Mouse (Mus musculus): Measurements from ENCODE around the gene Hydin. TPM values are rescaled to one million over a fixed set of nuclear protein-coding genes. Genes with fewer than 3 reads are reported as not detected.
A peak's percentile ranks its signal among the peaks of the same experiment; 100 is the strongest.

Hydin gene
- polyA plus RNA-seq (2014; fragmentation: Nextera tagmentation; extraction: Ambion mirVana) = 0.01 and 0.12 TPM in 2 replicates

DNA sequence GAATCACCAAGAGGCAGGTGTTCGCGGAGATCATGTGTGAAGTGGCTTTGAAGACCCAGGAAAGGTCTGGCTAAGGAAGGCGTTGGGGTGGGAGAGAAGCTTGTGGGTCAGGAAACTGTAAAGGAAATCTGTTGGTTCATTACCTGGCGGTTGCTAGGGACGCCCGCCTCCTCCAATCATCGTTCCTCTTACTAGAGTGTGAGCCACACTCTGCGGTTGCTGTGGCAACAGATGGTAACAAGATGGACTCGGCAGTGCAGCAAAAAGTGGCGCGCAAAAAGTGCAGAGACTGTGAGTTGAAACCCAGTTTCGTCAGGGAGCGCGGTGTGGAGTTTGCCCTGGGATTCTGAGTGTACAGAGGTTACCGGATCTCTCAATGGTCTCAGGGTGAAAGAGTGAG, at the start of gene Hydin:
TSS of gene Hydin (plus strand) at position 237 of the 400 bp plus-strand sequence.
- Histone ChIP-seq H3K4me1 (replicated peaks; ENCODE audit: control insufficient read depth, insufficient read depth, low read length) (no peaks in the 10 kb centered on the region; the same call in none of the 2 replicates), H3K9ac (ENCODE audit: low read length) (peak within 1 kb of the TSS; percentile 47), H3K9me3 (ENCODE audit: control insufficient read depth, low read length) (0 out of 2 replicates have a peak, but pooled peaks cover 4% of the 10 kb centered on the region), H3K4me2 (ENCODE audit: low read length) (peak within 1 kb of the TSS; percentile 76), H3K36me3 (ENCODE audit: control insufficient read depth, insufficient read depth, low read length) (no peaks in the 10 kb centered on the region), H3K27me3 (replicated peaks; ENCODE audit: control insufficient read depth, insufficient read depth, low read length) (no peaks in the 10 kb centered on the region), H3K4me3 (ENCODE audit: low read depth, low read length) (peak within 1 kb of the TSS; percentile 43), H3K27ac (ENCODE audit: low read depth) (no peak within 1 kb of the TSS)
- peak; percentile 99 for DNase-seq (ENCODE audit: low spot score)
- 0% methylated on average over 15 of the region's 15 CpGs for WGBS
- ATAC-seq (replicated peaks; ENCODE audit: low FRiP score, low TSS enrichment, low read depth) = peak; percentile 98

DNA sequence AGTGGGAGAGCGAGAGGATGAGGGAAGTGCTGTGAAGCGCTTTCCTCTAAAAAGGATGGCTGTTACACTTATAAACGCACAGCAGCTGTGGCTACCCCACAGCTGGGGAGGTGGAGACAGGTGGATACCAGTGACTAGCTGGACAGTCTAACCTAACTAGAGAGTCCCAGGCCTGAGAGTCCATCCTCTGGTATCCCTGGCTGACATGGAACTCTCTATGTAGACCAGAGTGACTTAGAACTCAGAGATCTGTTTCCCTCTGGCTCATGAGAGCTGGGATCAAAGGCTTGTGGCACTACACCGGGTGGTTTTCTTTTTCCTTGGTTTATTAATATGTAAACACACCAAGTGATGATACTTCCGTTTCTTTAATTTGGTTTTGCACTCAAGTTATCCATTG, 49.6 kb upstream of the Hydin start:
- peak overlapping the region; percentile 57 for H3K4me3 ChIP-seq (ENCODE audit: low read depth, low read length)
- H3K4me2 ChIP-seq (ENCODE audit: low read length) = peak overlapping the region; percentile 71
- H3K27me3 ChIP-seq (replicated peaks; ENCODE audit: control insufficient read depth, insufficient read depth, low read length) = no peaks in the 10 kb centered on the region
- 0 out of 2 replicates have a peak overlapping the region, but pooled peaks have one; percentile 16 for H3K9ac ChIP-seq (ENCODE audit: low read length)
- ATAC-seq (replicated peaks; ENCODE audit: low FRiP score, low TSS enrichment, low read depth) (peak; percentile 48), DNase-seq (ENCODE audit: low spot score) (peak; percentile 51)
- no peaks in the 10 kb centered on the region for H3K9me3 ChIP-seq (ENCODE audit: control insufficient read depth, low read length)
- H3K4me1 ChIP-seq (replicated peaks; ENCODE audit: control insufficient read depth, insufficient read depth, low read length) = no peaks in the 10 kb centered on the region; the same call in 1 of the 2 replicates
- WGBS = 29% methylated on average over 5 of the region's 5 CpGs
- H3K27ac ChIP-seq (ENCODE audit: low read depth) = no peak overlapping the region
- H3K36me3 ChIP-seq (ENCODE audit: control insufficient read depth, insufficient read depth, low read length) = peaks cover 13% of the 10 kb centered on the region

DNA sequence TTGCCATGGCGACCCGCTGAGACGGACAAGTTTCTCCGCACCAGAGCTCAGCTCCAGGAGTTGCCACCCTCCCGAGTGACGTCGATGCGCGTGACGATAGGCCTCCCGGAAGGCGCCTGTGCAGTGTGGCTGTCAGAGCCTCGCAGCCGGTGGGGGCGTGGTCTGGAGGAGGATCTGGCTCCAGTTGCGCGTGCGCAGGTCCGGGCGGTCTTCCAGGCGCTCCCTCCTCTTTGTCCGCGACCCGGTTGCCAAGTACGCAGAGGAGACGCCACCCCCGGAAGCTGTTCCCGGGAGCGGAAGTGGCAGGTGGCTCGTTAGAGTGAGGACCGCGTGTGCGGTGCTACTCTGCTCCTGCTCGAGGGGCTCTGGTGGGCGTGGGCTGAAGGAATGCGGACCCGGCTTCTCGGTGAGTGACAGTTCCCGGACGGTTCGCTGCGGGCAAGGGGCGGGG, 49.1 kb upstream of the Hydin start:
- peak; percentile 99 for ATAC-seq (replicated peaks; ENCODE audit: low FRiP score, low TSS enrichment, low read depth)
- peak overlapping the region; percentile 42 for H3K9ac ChIP-seq (ENCODE audit: low read length)
- no peaks in the 10 kb centered on the region; the same call in 1 of the 2 replicates for H3K4me1 ChIP-seq (replicated peaks; ENCODE audit: control insufficient read depth, insufficient read depth, low read length)
- no peak overlapping the region for H3K27ac ChIP-seq (ENCODE audit: low read depth)
- no peaks in the 10 kb centered on the region for H3K9me3 ChIP-seq (ENCODE audit: control insufficient read depth, low read length)
- peak overlapping the region; percentile 71 for H3K4me2 ChIP-seq (ENCODE audit: low read length)
- DNase-seq (ENCODE audit: low spot score) = peak; percentile 98
- WGBS = under 1% methylated on average over 41 of the region's 43 CpGs
- peaks cover 18% of the 10 kb centered on the region for H3K36me3 ChIP-seq (ENCODE audit: control insufficient read depth, insufficient read depth, low read length)
- no peaks in the 10 kb centered on the region for H3K27me3 ChIP-seq (replicated peaks; ENCODE audit: control insufficient read depth, insufficient read depth, low read length)
- peak overlapping the region; percentile 57 for H3K4me3 ChIP-seq (ENCODE audit: low read depth, low read length)

DNA sequence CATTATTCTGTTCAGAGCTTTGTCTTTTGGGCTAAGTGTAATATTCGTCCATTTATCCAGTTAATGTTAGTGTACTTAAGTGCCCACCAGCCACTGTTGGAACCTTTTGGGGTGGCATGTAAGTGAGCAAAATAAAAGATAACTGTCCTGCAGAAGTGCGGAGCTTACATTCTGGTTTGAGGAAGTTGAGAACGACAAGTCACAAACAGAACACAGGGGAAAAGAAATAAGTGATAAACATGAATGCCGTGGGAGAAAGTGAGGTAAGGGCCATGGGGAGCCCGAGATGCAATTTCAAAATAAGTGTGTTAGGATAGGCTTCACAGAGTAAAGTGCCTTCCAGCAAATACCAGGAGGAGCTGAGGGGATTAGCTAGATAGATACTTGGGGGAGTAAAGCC, 48.3 kb upstream of the Hydin start:
- no peak overlapping the region for H3K9ac ChIP-seq (ENCODE audit: low read length)
- no peaks in the 10 kb centered on the region for H3K9me3 ChIP-seq (ENCODE audit: control insufficient read depth, low read length)
- ATAC-seq (replicated peaks; ENCODE audit: low FRiP score, low TSS enrichment, low read depth) = no peak

DNA sequence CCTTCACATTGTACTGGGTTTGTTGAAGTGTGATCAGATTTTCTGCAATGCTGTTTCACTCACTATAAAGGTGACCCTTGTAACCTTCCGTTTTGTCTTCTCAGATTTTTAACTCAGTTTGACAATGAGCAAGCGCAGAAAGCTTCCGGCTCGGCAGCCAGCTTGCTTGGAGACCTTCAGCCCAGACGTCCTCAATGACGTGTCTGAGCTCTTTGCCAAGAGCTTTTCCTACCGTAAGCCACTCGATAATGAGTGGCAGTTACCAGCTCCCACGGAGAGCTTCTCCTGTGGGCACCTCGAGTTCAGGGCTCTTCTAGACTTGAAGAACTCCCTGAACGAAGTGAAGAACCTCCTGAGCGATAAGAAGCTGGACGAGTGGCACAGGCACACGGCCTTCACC, 45.8 kb upstream of the Hydin start:
- H3K4me3 ChIP-seq (ENCODE audit: low read depth, low read length) = no peak overlapping the region
- 92% methylated on average over 14 of the region's 14 CpGs for WGBS

More for the DNA sequence above, 48.3 kb upstream of the Hydin start:
- peak overlapping the region; percentile 71 for H3K4me2 ChIP-seq (ENCODE audit: low read length)
- DNase-seq (ENCODE audit: low spot score) = no peak
- peaks cover 26% of the 10 kb centered on the region for H3K36me3 ChIP-seq (ENCODE audit: control insufficient read depth, insufficient read depth, low read length)
- no peak overlapping the region for H3K27ac ChIP-seq (ENCODE audit: low read depth)
- H3K27me3 ChIP-seq (replicated peaks; ENCODE audit: control insufficient read depth, insufficient read depth, low read length) = no peaks in the 10 kb centered on the region
- H3K4me1 ChIP-seq (replicated peaks; ENCODE audit: control insufficient read depth, insufficient read depth, low read length) = no peaks in the 10 kb centered on the region; the same call in 1 of the 2 replicates
- H3K4me3 ChIP-seq (ENCODE audit: low read depth, low read length) = peak overlapping the region; percentile 57
- WGBS = 66% methylated on average over 5 of the region's 5 CpGs

DNA sequence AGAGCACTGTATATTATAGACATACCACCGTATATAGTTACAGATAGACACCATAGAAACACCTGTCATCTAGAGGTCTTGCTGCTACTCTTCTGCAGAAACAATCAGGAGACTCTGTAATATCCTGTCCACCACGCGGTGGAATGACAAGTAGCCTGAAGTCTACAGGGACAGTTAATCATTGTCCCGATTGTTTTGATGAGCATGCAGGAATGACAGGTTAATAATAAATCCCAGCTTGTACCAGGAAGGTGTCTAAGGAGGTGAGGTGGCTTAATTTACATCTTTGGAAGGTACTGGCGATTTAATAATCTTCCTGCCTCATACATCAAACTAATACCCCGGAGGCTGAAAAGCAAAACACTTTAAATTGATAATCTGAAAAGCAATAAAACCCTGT, 36.0 kb upstream of the Hydin start:
- WGBS = 61% methylated on average over 6 of the region's 6 CpGs
- no peak for DNase-seq (ENCODE audit: low spot score)
- ATAC-seq (replicated peaks; ENCODE audit: low FRiP score, low TSS enrichment, low read depth) = no peak

More for the DNA sequence above, 45.8 kb upstream of the Hydin start:
- ATAC-seq (replicated peaks; ENCODE audit: low FRiP score, low TSS enrichment, low read depth) (no peak), DNase-seq (ENCODE audit: low spot score) (no peak)
- Histone ChIP-seq H3K9ac (ENCODE audit: low read length) (no peak overlapping the region), H3K27me3 (replicated peaks; ENCODE audit: control insufficient read depth, insufficient read depth, low read length) (no peaks in the 10 kb centered on the region), H3K36me3 (ENCODE audit: control insufficient read depth, insufficient read depth, low read length) (peaks cover 31% of the 10 kb centered on the region), H3K27ac (ENCODE audit: low read depth) (no peak overlapping the region), H3K4me2 (ENCODE audit: low read length) (no peak overlapping the region), H3K9me3 (ENCODE audit: control insufficient read depth, low read length) (no peaks in the 10 kb centered on the region), H3K4me1 (replicated peaks; ENCODE audit: control insufficient read depth, insufficient read depth, low read length) (no peaks in the 10 kb centered on the region; the same call in 1 of the 2 replicates)

DNA sequence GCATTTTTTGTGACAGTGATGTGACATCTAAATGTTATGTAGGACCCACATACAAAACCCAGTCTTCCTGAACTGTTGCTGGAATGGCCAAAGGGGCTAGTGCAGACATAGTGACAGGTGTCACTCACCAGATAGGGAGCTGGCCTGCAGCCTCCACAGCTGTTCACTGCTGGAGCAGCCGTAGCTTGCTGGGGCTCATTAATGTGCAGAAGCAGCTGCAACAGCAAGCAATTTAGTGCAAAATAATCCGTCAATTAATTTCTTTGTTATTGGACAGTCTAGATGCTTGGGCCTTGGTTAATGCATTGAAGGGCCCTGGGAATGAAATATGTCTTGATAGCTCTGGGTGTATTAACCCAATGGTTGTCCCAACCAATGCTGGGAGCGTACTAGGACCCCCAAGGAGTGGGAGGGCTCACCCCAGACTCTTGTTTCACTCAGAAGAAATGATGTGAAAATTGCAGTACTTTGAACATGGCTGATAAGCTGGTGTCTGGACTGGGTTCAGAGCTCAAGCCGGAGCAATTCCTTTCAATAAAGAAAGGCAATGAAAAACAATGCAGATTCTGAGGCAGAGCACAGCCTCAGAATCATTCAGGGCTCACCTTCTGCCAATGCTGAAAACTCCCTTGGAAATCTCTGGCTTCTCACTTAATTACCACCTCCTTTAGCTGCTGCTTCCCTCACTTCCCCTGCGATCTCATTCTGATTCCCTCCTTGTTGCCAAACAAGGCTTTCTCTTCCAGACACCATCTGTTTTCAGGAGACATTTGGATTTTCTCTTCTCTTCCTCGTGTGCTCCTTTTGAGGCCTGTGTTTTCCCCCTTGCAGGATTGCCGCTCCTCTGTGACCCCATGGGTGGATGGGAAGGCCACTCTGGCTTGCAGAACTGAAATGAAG, 24.2 kb upstream of the Hydin start:
- Histone ChIP-seq H3K4me3 (ENCODE audit: low read depth, low read length) (no peak overlapping the region), H3K9me3 (ENCODE audit: control insufficient read depth, low read length) (no peaks in the 10 kb centered on the region), H3K36me3 (ENCODE audit: control insufficient read depth, insufficient read depth, low read length) (no peaks in the 10 kb centered on the region), H3K9ac (ENCODE audit: low read length) (no peak overlapping the region), H3K4me2 (ENCODE audit: low read length) (no peak overlapping the region), H3K4me1 (replicated peaks; ENCODE audit: control insufficient read depth, insufficient read depth, low read length) (no peaks in the 10 kb centered on the region), H3K27me3 (replicated peaks; ENCODE audit: control insufficient read depth, insufficient read depth, low read length) (no peaks in the 10 kb centered on the region), H3K27ac (ENCODE audit: low read depth) (no peak overlapping the region)
- WGBS = 55% methylated on average over 7 of the region's 7 CpGs
- ATAC-seq (replicated peaks; ENCODE audit: low FRiP score, low TSS enrichment, low read depth) (no peak), DNase-seq (ENCODE audit: low spot score) (no peak)

More for the DNA sequence above, 36.0 kb upstream of the Hydin start:
- Histone ChIP-seq H3K9me3 (ENCODE audit: control insufficient read depth, low read length) (no peaks in the 10 kb centered on the region), H3K4me3 (ENCODE audit: low read depth, low read length) (no peak overlapping the region), H3K9ac (ENCODE audit: low read length) (no peak overlapping the region), H3K36me3 (ENCODE audit: control insufficient read depth, insufficient read depth, low read length) (no peaks in the 10 kb centered on the region), H3K27me3 (replicated peaks; ENCODE audit: control insufficient read depth, insufficient read depth, low read length) (no peaks in the 10 kb centered on the region), H3K27ac (ENCODE audit: low read depth) (no peak overlapping the region), H3K4me2 (ENCODE audit: low read length) (no peak overlapping the region), H3K4me1 (replicated peaks; ENCODE audit: control insufficient read depth, insufficient read depth, low read length) (no peaks in the 10 kb centered on the region)

DNA sequence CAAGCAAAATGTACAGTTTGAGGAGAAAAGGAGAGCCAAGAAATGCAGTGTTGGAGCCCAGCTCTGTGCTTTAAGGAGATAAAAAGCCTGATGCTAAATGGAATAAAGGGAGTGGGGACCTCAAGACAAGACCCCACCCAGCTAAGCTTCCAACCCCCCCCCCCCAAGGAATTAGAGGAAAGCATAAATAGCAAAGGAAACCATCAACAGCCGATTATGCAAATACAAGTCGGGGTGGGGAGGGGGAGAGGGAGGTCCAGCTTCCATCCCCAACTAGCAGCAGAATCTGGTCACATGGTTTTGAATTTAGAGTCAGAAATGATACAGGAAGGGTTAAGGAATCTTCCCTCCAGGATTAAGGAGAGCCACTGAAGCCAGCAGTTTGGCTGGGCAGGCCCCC, 22.2 kb upstream of the Hydin start:
- Histone ChIP-seq H3K4me2 (ENCODE audit: low read length) (no peak overlapping the region), H3K4me1 (replicated peaks; ENCODE audit: control insufficient read depth, insufficient read depth, low read length) (no peaks in the 10 kb centered on the region), H3K27ac (ENCODE audit: low read depth) (no peak overlapping the region), H3K36me3 (ENCODE audit: control insufficient read depth, insufficient read depth, low read length) (no peaks in the 10 kb centered on the region), H3K4me3 (ENCODE audit: low read depth, low read length) (no peak overlapping the region), H3K9me3 (ENCODE audit: control insufficient read depth, low read length) (no peaks in the 10 kb centered on the region), H3K9ac (ENCODE audit: low read length) (no peak overlapping the region), H3K27me3 (replicated peaks; ENCODE audit: control insufficient read depth, insufficient read depth, low read length) (no peaks in the 10 kb centered on the region)
- DNase-seq (ENCODE audit: low spot score) = no peak
- ATAC-seq (replicated peaks; ENCODE audit: low FRiP score, low TSS enrichment, low read depth) = no peak
- 49% methylated on average over 2 of the region's 2 CpGs for WGBS
